Mouse (Mus musculus): Measurements from ENCODE around the gene Hsd3b1. TPM values are rescaled to one million over a fixed set of nuclear protein-coding genes. Genes with fewer than 3 reads are reported as not detected.

The Hsd3b1 gene
- polyA plus RNA-seq (2016; fragmentation: Nextera tagmentation; extraction: Ambion mirVana) = 0.54 and 0.62 TPM in 2 replicates

- ATAC-seq (ENCODE audit: insufficient number of reproducible peaks, insufficient read depth, low FRiP score, low TSS enrichment) = no peak
- Histone ChIP-seq H3K27ac (no peak within 1 kb of the TSS), H3K36me3 (no peaks in the 10 kb centered on the region), H3K27me3 (no peaks in the 10 kb centered on the region), H3K9ac (no peak within 1 kb of the TSS), H3K4me3 (no peak within 1 kb of the TSS), H3K4me1 (no peaks in the 10 kb centered on the region), H3K9me3 (no peaks in the 10 kb centered on the region), H3K4me2 (replicated peaks) (no peak within 1 kb of the TSS)
- WGBS = 80% methylated on average over 3 of the region's 3 CpGs
These were observed at the start of gene Hsd3b1 for GRCm38 (mm10) chr3:98859576-98859975. Gene Hsd3b1, minus strand, starts transcription at chr3:98859794.

- no peak overlapping the region for H3K27ac ChIP-seq
- no peaks in the 10 kb centered on the region for H3K27me3 ChIP-seq
- no peaks in the 10 kb centered on the region for H3K4me1 ChIP-seq
- no peaks in the 10 kb centered on the region for H3K36me3 ChIP-seq
- H3K9ac ChIP-seq = no peak overlapping the region
- H3K4me3 ChIP-seq = no peak overlapping the region
- no peak for ATAC-seq (ENCODE audit: insufficient number of reproducible peaks, insufficient read depth, low FRiP score, low TSS enrichment)
- no peaks in the 10 kb centered on the region for H3K9me3 ChIP-seq
- H3K4me2 ChIP-seq (replicated peaks) = no peak overlapping the region
- WGBS = 92% methylated on average over 2 of the region's 2 CpGs
These were observed 38.0 kb upstream of the Hsd3b1 start for GRCm38 (mm10) chr3:98897606-98898005.

- Histone ChIP-seq H3K9me3 (no peaks in the 10 kb centered on the region), H3K4me3 (no peak overlapping the region), H3K36me3 (no peaks in the 10 kb centered on the region), H3K27ac (no peak overlapping the region), H3K9ac (no peak overlapping the region), H3K4me1 (no peaks in the 10 kb centered on the region), H3K27me3 (no peaks in the 10 kb centered on the region), H3K4me2 (replicated peaks) (no peak overlapping the region; the same call in 1 of the 2 replicates)
- WGBS = 37% methylated on average over 10 of the region's 10 CpGs
- no peak for ATAC-seq (ENCODE audit: insufficient number of reproducible peaks, insufficient read depth, low FRiP score, low TSS enrichment)
These were observed 35.5 kb upstream of the Hsd3b1 start for GRCm38 (mm10) chr3:98895071-98895601.

- Histone ChIP-seq H3K4me3 (no peak within 1 kb of the TSS), H3K36me3 (no peaks in the 10 kb centered on the region), H3K9ac (no peak within 1 kb of the TSS), H3K4me1 (no peaks in the 10 kb centered on the region), H3K27ac (no peak within 1 kb of the TSS), H3K4me2 (replicated peaks) (no peak within 1 kb of the TSS), H3K9me3 (no peaks in the 10 kb centered on the region), H3K27me3 (no peaks in the 10 kb centered on the region)
- 89% methylated on average over 3 of the region's 3 CpGs for WGBS
- ATAC-seq (ENCODE audit: insufficient number of reproducible peaks, insufficient read depth, low FRiP score, low TSS enrichment) = no peak
These were observed 33.6 kb upstream of the Hsd3b1 start, which contains the start of gene Hao2 for GRCm38 (mm10) chr3:98893057-98893772. Gene Hao2, minus strand, starts transcription at chr3:98893239.

- H3K9me3 ChIP-seq = no peaks in the 10 kb centered on the region
- no peak for ATAC-seq (ENCODE audit: insufficient number of reproducible peaks, insufficient read depth, low FRiP score, low TSS enrichment)
- H3K4me2 ChIP-seq (replicated peaks) = no peak overlapping the region
- no peak overlapping the region for H3K9ac ChIP-seq
- H3K27ac ChIP-seq = no peak overlapping the region
- no peaks in the 10 kb centered on the region for H3K4me1 ChIP-seq
- 81% methylated on average over 4 of the region's 4 CpGs for WGBS
- H3K4me3 ChIP-seq = no peak overlapping the region
- H3K36me3 ChIP-seq = no peaks in the 10 kb centered on the region
- H3K27me3 ChIP-seq = no peaks in the 10 kb centered on the region
These were observed 30.8 kb upstream of the Hsd3b1 start for GRCm38 (mm10) chr3:98890430-98890829.

GRCm38 (mm10) chr3:98888206-98888605 is 28.6 kb upstream of the Hsd3b1 start:
- 73% methylated on average over 2 of the region's 2 CpGs for WGBS

GRCm38 (mm10) chr3:98880831-98881230 is 21.2 kb upstream of the Hsd3b1 start:
- H3K36me3 ChIP-seq = no peaks in the 10 kb centered on the region
- H3K27ac ChIP-seq = no peak overlapping the region
- H3K9me3 ChIP-seq = no peaks in the 10 kb centered on the region
- no peaks in the 10 kb centered on the region for H3K27me3 ChIP-seq
- ATAC-seq (ENCODE audit: insufficient number of reproducible peaks, insufficient read depth, low FRiP score, low TSS enrichment) = no peak
- H3K4me1 ChIP-seq = no peaks in the 10 kb centered on the region
- H3K4me2 ChIP-seq (replicated peaks) = no peak overlapping the region
- H3K9ac ChIP-seq = no peak overlapping the region
- no peak overlapping the region for H3K4me3 ChIP-seq
- 85% methylated on average over 2 of the region's 2 CpGs for WGBS

More at GRCm38 (mm10) chr3:98888206-98888605, 28.6 kb upstream of the Hsd3b1 start:
- no peak overlapping the region for H3K9ac ChIP-seq
- no peaks in the 10 kb centered on the region for H3K4me1 ChIP-seq
- no peak overlapping the region for H3K4me2 ChIP-seq (replicated peaks)
- no peak overlapping the region for H3K27ac ChIP-seq
- no peak for ATAC-seq (ENCODE audit: insufficient number of reproducible peaks, insufficient read depth, low FRiP score, low TSS enrichment)
- no peaks in the 10 kb centered on the region for H3K36me3 ChIP-seq
- H3K27me3 ChIP-seq = no peaks in the 10 kb centered on the region
- H3K9me3 ChIP-seq = no peaks in the 10 kb centered on the region
- H3K4me3 ChIP-seq = no peak overlapping the region

- Histone ChIP-seq H3K27ac (no peak overlapping the region), H3K27me3 (no peaks in the 10 kb centered on the region), H3K9ac (no peak overlapping the region), H3K4me2 (replicated peaks) (no peak overlapping the region), H3K4me3 (no peak overlapping the region), H3K9me3 (no peaks in the 10 kb centered on the region), H3K4me1 (no peaks in the 10 kb centered on the region), H3K36me3 (no peaks in the 10 kb centered on the region)
- WGBS = 75% methylated on average over 6 of the region's 6 CpGs
- no peak for ATAC-seq (ENCODE audit: insufficient number of reproducible peaks, insufficient read depth, low FRiP score, low TSS enrichment)
These were observed 20.6 kb upstream of the Hsd3b1 start for GRCm38 (mm10) chr3:98880216-98880615.

- Histone ChIP-seq H3K4me3 (no peak overlapping the region), H3K4me1 (no peaks in the 10 kb centered on the region), H3K27me3 (no peaks in the 10 kb centered on the region), H3K4me2 (replicated peaks) (no peak overlapping the region), H3K27ac (no peak overlapping the region), H3K36me3 (no peaks in the 10 kb centered on the region), H3K9me3 (no peaks in the 10 kb centered on the region), H3K9ac (no peak overlapping the region)
- no peak for ATAC-seq (ENCODE audit: insufficient number of reproducible peaks, insufficient read depth, low FRiP score, low TSS enrichment)
- 79% methylated on average over 2 of the region's 2 CpGs for WGBS
These were observed 8.6 kb upstream of the Hsd3b1 start for GRCm38 (mm10) chr3:98868219-98868618.

- Histone ChIP-seq H3K4me1 (no peaks in the 10 kb centered on the region), H3K4me2 (replicated peaks) (no peak overlapping the region), H3K36me3 (no peaks in the 10 kb centered on the region), H3K9ac (no peak overlapping the region), H3K9me3 (no peaks in the 10 kb centered on the region), H3K27me3 (no peaks in the 10 kb centered on the region), H3K4me3 (no peak overlapping the region), H3K27ac (no peak overlapping the region)
- 82% methylated on average over 1 of the region's 1 CpGs for WGBS
- ATAC-seq (ENCODE audit: insufficient number of reproducible peaks, insufficient read depth, low FRiP score, low TSS enrichment) = no peak
These were observed 3.2 kb upstream of the Hsd3b1 start for GRCm38 (mm10) chr3:98862800-98863199.

GRCm38 (mm10) chr3:98858051-98858450 is 1.5 kb downstream of the Hsd3b1 start:
- Histone ChIP-seq H3K27me3 (no peaks in the 10 kb centered on the region), H3K4me3 (no peak overlapping the region), H3K9ac (no peak overlapping the region), H3K36me3 (no peaks in the 10 kb centered on the region), H3K9me3 (no peaks in the 10 kb centered on the region), H3K4me2 (replicated peaks) (no peak overlapping the region), H3K4me1 (no peaks in the 10 kb centered on the region), H3K27ac (no peak overlapping the region)
- ATAC-seq (ENCODE audit: insufficient number of reproducible peaks, insufficient read depth, low FRiP score, low TSS enrichment) = no peak
- WGBS = 89% methylated on average over 2 of the region's 2 CpGs

GRCm38 (mm10) chr3:98856892-98857291 is 2.7 kb downstream of the Hsd3b1 start:
- 50% methylated on average over 1 of the region's 1 CpGs for WGBS
- H3K27ac ChIP-seq = no peak overlapping the region
- H3K9me3 ChIP-seq = no peaks in the 10 kb centered on the region
- H3K27me3 ChIP-seq = no peaks in the 10 kb centered on the region
- no peak overlapping the region for H3K4me3 ChIP-seq
- H3K4me2 ChIP-seq (replicated peaks) = no peak overlapping the region
- no peaks in the 10 kb centered on the region for H3K4me1 ChIP-seq
- no peaks in the 10 kb centered on the region for H3K36me3 ChIP-seq
- no peak for ATAC-seq (ENCODE audit: insufficient number of reproducible peaks, insufficient read depth, low FRiP score, low TSS enrichment)
- no peak overlapping the region for H3K9ac ChIP-seq

Measured in embryonic facial prominence, embryonic 12.5 days (tissue).